Mouse (Mus musculus) liver, embryonic 14.5 days (tissue): Measurements from ENCODE around the gene Glrx. TPM values are rescaled to one million over a fixed set of nuclear protein-coding genes. Genes with fewer than 3 reads are reported as not detected.

Source experiments
- ATAC-seq: fragments of 200-750 bp; cut with Nextera tagmentation; 2 replicates; pipeline ENCODE4 v1.8.0; 2017; ENCODE audit warnings: moderate number of reproducible peaks, mild to moderate bottlenecking, moderate library complexity; ENCODE audit not compliant: insufficient read depth
- DNase-seq, 3 experiments: peaks; one replicate each; pipeline ENCODE4 v3.0.0-alpha.2; 2012 to 2013; ENCODE audit warnings: low read depth in 3 of 3, low spot score in 3 of 3
- H3K27ac ChIP-seq: fragments of 300-500 bp; sonication (generic); 2 replicates; pipeline ENCODE4 v1.5.1; 2014; ENCODE audit warnings: moderate library complexity, mild to moderate bottlenecking, control low read depth, inconsistent platforms
- H3K27me3 ChIP-seq: fragments of 300-500 bp; sonication (generic); 2 replicates; pipeline ENCODE4 v1.6.1; 2014; ENCODE audit warnings: mild to moderate bottlenecking, low read length, moderate library complexity; ENCODE audit not compliant: control insufficient read depth, insufficient read depth
- H3K36me3 ChIP-seq: fragments of 300-500 bp; sonication (generic); replicated peaks from 2 replicates; pipeline ENCODE4 v1.6.1; 2014; ENCODE audit warnings: low read depth; ENCODE audit not compliant: control insufficient read depth, insufficient read depth
- H3K4me1 ChIP-seq, 2 experiments: fragments of 200-500 bp in 1 of 2; fragments of 300-500 bp in 1 of 2; sonication (generic) in 1 of 2; replicated peaks; 2 replicates each; pipeline ENCODE4 v1.6.1; 2012 to 2014; ENCODE audit warnings: antibody characterized with exemption in 1 of 2, inconsistent platforms in 1 of 2, low read length in 1 of 2; ENCODE audit not compliant: control insufficient read depth in 2 of 2, insufficient read depth in 2 of 2
- H3K4me2 ChIP-seq: fragments of 300-500 bp; sonication (generic); 2 replicates; pipeline ENCODE4 v1.6.1; 2014; ENCODE audit warnings: low read depth, mild to moderate bottlenecking, control low read depth, moderate library complexity
- H3K4me3 ChIP-seq, 2 experiments: fragments of 200-500 bp in 1 of 2; fragments of 300-500 bp in 1 of 2; sonication (generic) in 1 of 2; 2 replicates each; pipeline ENCODE4 v1.5.1; 2012 to 2014; ENCODE audit warnings: low read depth in 2 of 2, low read length in 2 of 2, mild to moderate bottlenecking in 2 of 2, control low read depth in 1 of 2, inconsistent platforms in 1 of 2, moderate library complexity in 1 of 2; ENCODE audit not compliant: insufficient read depth in 1 of 2
- H3K9ac ChIP-seq: fragments of 300-500 bp; sonication (generic); replicated peaks from 2 replicates; pipeline ENCODE4 v1.6.1; 2014; ENCODE audit warnings: mild to moderate bottlenecking, control low read depth, moderate library complexity
- H3K9me3 ChIP-seq: fragments of 300-500 bp; sonication (generic); 2 replicates; pipeline ENCODE4 v1.6.1; 2016; ENCODE audit warnings: low read length, mixed read lengths; ENCODE audit not compliant: control insufficient read depth
- CTCF ChIP-seq: IDR thresholded peaks from 2 replicates; pipeline ENCODE4 v1.5.1; 2016; ENCODE audit warnings: antibody characterized with exemption, low read depth, control low read depth
- EP300 ChIP-seq: IDR thresholded peaks from 2 replicates; pipeline ENCODE4 v1.6.1; 2016; ENCODE audit warnings: antibody characterized with exemption, low read depth
- WGBS: fragments of 180-500 bp; shearing (Covaris S2); extraction: QIAGEN DNeasy Blood & Tissue Kit; methylation state at CpG from one replicate; pipeline ENCODE4 v1.1.7; 2014; ENCODE audit not compliant: insufficient replicate concordance; 5-methylcytosine and 5-hydroxymethylcytosine counted together
- polyA plus RNA-seq, 2 experiments: library from polyadenylated mRNA; depleted of rRNA in 1 of 2; stranded (reverse) in 1 of 2; unstranded in 1 of 2; fragments of >200 nt; fragmentation: Nextera tagmentation in 1 of 2; extraction: Ambion mirVana in 1 of 2; gene quantifications; 2 replicates each; pipeline versions ENCODE4 v1.2.1 to v1.2.3; 2012 to 2014

Gene Glrx
- polyA plus RNA-seq, 2 experiments = 21.6 to 40.4 TPM

GRCm38 (mm10) chr13:75852027-75852426 is 12.4 kb downstream of the Glrx start:
- H3K4me3 ChIP-seq = no peak overlapping the region
- no peak overlapping the region for H3K9ac ChIP-seq
- ATAC-seq (no peak), DNase-seq (no peak)
- H3K27me3 ChIP-seq = no peaks in the 10 kb centered on the region
- H3K9me3 ChIP-seq = no peaks in the 10 kb centered on the region
- H3K4me2 ChIP-seq = no peak overlapping the region
- WGBS = 65% methylated on average over 4 of the region's 4 CpGs
- peaks cover 0 to 1% of the 10 kb centered on the region in 2 experiments; a peak in 2 of 4 replicates for H3K4me1 ChIP-seq
- TF ChIP-seq CTCF (no peak), EP300 (no peak)
- no peak overlapping the region for H3K27ac ChIP-seq
- no peaks in the 10 kb centered on the region for H3K36me3 ChIP-seq

GRCm38 (mm10) chr13:75853118-75853517 is 13.4 kb downstream of the Glrx start:
- no peak overlapping the region for H3K9ac ChIP-seq
- ATAC-seq = no peak
- H3K4me1 ChIP-seq = no peaks in the 10 kb centered on the region
- H3K9me3 ChIP-seq = no peaks in the 10 kb centered on the region
- H3K27ac ChIP-seq = no peak overlapping the region
- no peaks in the 10 kb centered on the region for H3K27me3 ChIP-seq
- H3K4me2 ChIP-seq = no peak overlapping the region
- H3K36me3 ChIP-seq = no peaks in the 10 kb centered on the region
- 75% methylated on average over 3 of the region's 3 CpGs for WGBS
- H3K4me3 ChIP-seq = no peak overlapping the region
- TF ChIP-seq CTCF (no peak), EP300 (no peak)
- no peak for DNase-seq

- no peak for ATAC-seq
These were observed 19.7 kb downstream of the Glrx start for GRCm38 (mm10) chr13:75859264-75859844.

GRCm38 (mm10) chr13:75865486-75866184 is 26.0 kb downstream of the Glrx start:
- Histone ChIP-seq H3K4me3 (no peak overlapping the region), H3K9me3 (no peaks in the 10 kb centered on the region), H3K9ac (peak overlapping the region; percentile 48), H3K36me3 (no peaks in the 10 kb centered on the region), H3K27me3 (no peaks in the 10 kb centered on the region), H3K4me1 (peaks cover 16 to 18% of the 10 kb centered on the region in 2 experiments), H3K4me2 (peak overlapping the region; percentile 42), H3K27ac (peak overlapping the region; percentile 81)
- ATAC-seq = peak; percentile 100
- TF ChIP-seq CTCF = no peak
- TF ChIP-seq EP300 = peak; percentile 72
- DNase-seq = peak; percentile 58 to 91 (median 89)

More at GRCm38 (mm10) chr13:75859264-75859844, 19.7 kb downstream of the Glrx start:
- Histone ChIP-seq H3K9ac (no peak overlapping the region), H3K4me2 (no peak overlapping the region), H3K27ac (no peak overlapping the region), H3K36me3 (no peaks in the 10 kb centered on the region), H3K9me3 (no peaks in the 10 kb centered on the region), H3K4me1 (no peaks in the 10 kb centered on the region), H3K4me3 (no peak overlapping the region), H3K27me3 (no peaks in the 10 kb centered on the region)
- 52% methylated on average over 1 of the region's 1 CpGs for WGBS
- TF ChIP-seq CTCF (no peak), EP300 (no peak)
- DNase-seq = no peak

- no peak overlapping the region for H3K27ac ChIP-seq
- H3K27me3 ChIP-seq = no peaks in the 10 kb centered on the region
- no peak overlapping the region for H3K4me2 ChIP-seq
- TF ChIP-seq CTCF (no peak), EP300 (no peak)
- DNase-seq = no peak
- H3K36me3 ChIP-seq = no peaks in the 10 kb centered on the region
- 72% methylated on average over 2 of the region's 2 CpGs for WGBS
- peaks cover 16 to 18% of the 10 kb centered on the region in 2 experiments for H3K4me1 ChIP-seq
- ATAC-seq = no peak
- no peak overlapping the region for H3K4me3 ChIP-seq
- H3K9ac ChIP-seq = no peak overlapping the region
- no peaks in the 10 kb centered on the region for H3K9me3 ChIP-seq
These were observed 28.2 kb downstream of the Glrx start for GRCm38 (mm10) chr13:75867876-75868275.
